Mouse (Mus musculus): Measurements from ENCODE around the gene Gemin7.

- TF ChIP-seq MAFK (IDR thresholded peaks at IDR 0.05; ENCODE audit: insufficient replicate concordance, low read length) = no peak
- TF ChIP-seq IRF4 (IDR thresholded peaks at IDR 0.05; ENCODE audit: low read depth, low read length) = no peak
These were observed 25.0 kb downstream of the Gemin7 start for GRCm38 (mm10) chr7:19552443-19552842.

Data from CH12.LX (cell line).